Mouse (Mus musculus) myocyte (in vitro differentiated cells): ENCODE results near the gene Rrp15.

Source experiments
- E2F4 ChIP-seq: IDR thresholded peaks from one replicate; pipeline ENCODE4 v1.6.1; 2011; ENCODE audit warnings: mild to moderate bottlenecking, control low read depth, moderate library complexity; ENCODE audit not compliant: insufficient read depth
- MAX ChIP-seq: IDR thresholded peaks from one replicate; pipeline ENCODE4 v1.6.1; 2011; ENCODE audit warnings: low read depth, mild to moderate bottlenecking, control low read depth
- MYOD1 ChIP-seq, 3 experiments: IDR thresholded peaks; one replicate each; pipeline ENCODE4 v1.6.1; 2011; ENCODE audit warnings: control low read depth in 2 of 3, low read depth in 2 of 3, mild to moderate bottlenecking in 2 of 3, moderate library complexity in 1 of 3; ENCODE audit not compliant: insufficient read length in 2 of 3, control insufficient read depth in 1 of 3
- MYOG ChIP-seq, 3 experiments: IDR thresholded peaks; one replicate each; pipeline ENCODE4 v1.6.1; 2011; ENCODE audit warnings: control low read depth in 2 of 3, low read depth in 2 of 3, mild to moderate bottlenecking in 2 of 3; ENCODE audit not compliant: insufficient read length in 2 of 3, control insufficient read depth in 1 of 3, insufficient read depth in 1 of 3
- POLR2A ChIP-seq: IDR thresholded peaks from one replicate; pipeline ENCODE4 v1.6.1; 2011; ENCODE audit warnings: low read depth, mild to moderate bottlenecking, control low read depth, moderate library complexity; ENCODE audit not compliant: insufficient read length
- POLR2AphosphoS2 ChIP-seq: IDR thresholded peaks from one replicate; pipeline ENCODE4 v1.6.1; 2011; ENCODE audit warnings: low read depth, control low read depth; ENCODE audit not compliant: insufficient read length
- REST ChIP-seq: IDR thresholded peaks from one replicate; pipeline ENCODE4 v1.6.1; 2011; ENCODE audit warnings: mild to moderate bottlenecking, control low read depth, moderate library complexity; ENCODE audit not compliant: insufficient read depth, insufficient read length
- SRF ChIP-seq: IDR thresholded peaks from one replicate; pipeline ENCODE4 v1.6.1; 2011; ENCODE audit warnings: low read depth; ENCODE audit not compliant: control insufficient read depth, insufficient read length
- TCF12 ChIP-seq: IDR thresholded peaks from one replicate; pipeline ENCODE4 v1.6.1; 2011; ENCODE audit warnings: mild to moderate bottlenecking, control low read depth; ENCODE audit not compliant: poor library complexity, insufficient read depth, severe bottlenecking
- TCF3 ChIP-seq: IDR thresholded peaks from one replicate; pipeline ENCODE4 v1.6.1; 2011; ENCODE audit warnings: low read depth, control low read depth; ENCODE audit not compliant: insufficient read length
- USF1 ChIP-seq: IDR thresholded peaks from one replicate; pipeline ENCODE4 v1.6.1; 2011; ENCODE audit warnings: low read depth, mild to moderate bottlenecking, control low read depth, moderate library complexity

GRCm38 (mm10) chr1:186735537-186735936, 13.6 kb downstream of the Rrp15 start:
- TF ChIP-seq REST: no peak
- no peak for TF ChIP-seq SRF
- no peak for TF ChIP-seq USF1
- TF ChIP-seq POLR2A: no peak
- TF ChIP-seq POLR2AphosphoS2: no peak
- no peak for TF ChIP-seq E2F4
- no peak for TF ChIP-seq MAX
- TF ChIP-seq TCF3: no peak
- no peak for TF ChIP-seq MYOG (IDR thresholded peaks at IDR 0.05; ENCODE audit: control insufficient read depth in 1 of 3, insufficient read depth in 1 of 3, insufficient read length in 2 of 3, low read depth in 2 of 3)
- TF ChIP-seq MYOD1 (IDR thresholded peaks at IDR 0.05; ENCODE audit: control insufficient read depth in 1 of 3, insufficient read length in 2 of 3, low read depth in 2 of 3): no peak
- TF ChIP-seq TCF12: no peak
